Mouse (Mus musculus): ENCODE measurements around the gene Ppp1r35.

- TF ChIP-seq CTCF (IDR thresholded peaks at IDR 0.05; ENCODE audit: low read depth) = no peak
- no peak for TF ChIP-seq EP300 (IDR thresholded peaks at IDR 0.05; ENCODE audit: low read depth)
These were observed 22.5 kb upstream of the Ppp1r35 start for GRCm38 (mm10) chr5:137756106-137756505.
